8 mouse cellular contexts compared by ENCODE assay signal in the genomic region with DNA sequence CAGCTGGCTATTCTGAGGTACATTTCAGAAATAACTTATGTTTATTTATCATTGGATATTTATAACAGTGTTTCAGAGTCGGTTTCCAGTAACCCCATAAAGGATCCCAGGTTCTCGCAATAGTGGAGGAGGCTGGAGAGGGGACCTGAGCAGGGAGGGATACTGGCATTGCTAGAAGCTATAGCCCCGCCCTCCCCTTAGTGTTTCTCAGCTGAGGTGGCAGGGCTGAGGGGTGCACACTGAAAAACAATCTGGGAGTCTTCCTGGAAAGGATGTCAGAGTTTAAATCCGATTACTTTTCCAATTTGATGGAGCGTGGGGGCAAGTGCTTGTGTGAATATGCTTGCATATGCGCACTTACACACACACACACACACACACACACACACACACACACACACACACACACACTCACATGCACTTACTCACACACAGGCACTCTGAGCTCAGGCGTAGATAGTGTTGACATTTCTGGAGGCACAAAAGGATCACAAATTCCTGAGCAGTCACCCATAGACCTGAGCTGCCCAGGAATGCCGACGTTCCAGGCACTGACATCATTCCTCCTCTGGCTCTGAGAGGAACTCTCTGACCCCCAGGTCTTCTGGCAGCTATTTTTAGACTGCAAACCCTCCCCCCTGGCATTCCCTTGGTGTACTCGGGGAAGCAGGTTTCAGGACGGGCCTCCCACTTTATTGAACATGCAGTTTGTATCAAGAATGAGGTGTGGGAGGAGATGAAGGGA.
A peak's percentile ranks its signal among the peaks of the same experiment; 100 is the strongest.
DNase-seq lines count a peak whose midpoint lies in the region; ATAC-seq and TF ChIP-seq lines count a peak whose summit lies in the region.

No protein-coding gene starts in this region.

- no peaks in the 10 kb centered on the region for H3K9me3 ChIP-seq in midbrain, embryonic 10.5 days (replicated peaks)
- no peaks in the 10 kb centered on the region for H3K9me3 ChIP-seq in midbrain, postnatal 0 days (ENCODE audit: low read length)
- no peaks in the 10 kb centered on the region for H3K9me3 ChIP-seq in forebrain, embryonic 16.5 days (ENCODE audit: control insufficient read depth, low read length)
- H3K9me3 ChIP-seq in kidney, embryonic 14.5 days (ENCODE audit: control insufficient read depth, low read length), result no peaks in the 10 kb centered on the region

- DNase-seq in midbrain, embryonic 10.5 days (ENCODE audit: low spot score), result peak; percentile 58
- no peak for DNase-seq in midbrain, postnatal 0 days (ENCODE audit: low spot score)
- DNase-seq in lung, postnatal 14 days, result peak; percentile 44
- DNase-seq in left cerebral cortex, adult 11 months (ENCODE audit: low spot score), result no peak
- DNase-seq in right cerebral cortex, postnatal 14 days, result no peak
- DNase-seq in cerebellum, postnatal 4 days (ENCODE audit: low spot score in 2 of 2), result no peak

- TF ChIP-seq CTCF in midbrain, postnatal 0 days (IDR thresholded peaks at IDR 0.05), result no peak

- H3K4me1 ChIP-seq in midbrain, embryonic 10.5 days, result peaks cover 24% of the 10 kb centered on the region
- H3K4me1 ChIP-seq in midbrain, postnatal 0 days (ENCODE audit: insufficient read depth, low read length), result no peaks in the 10 kb centered on the region
- peaks cover 4% of the 10 kb centered on the region; the same call in 1 of the 2 replicates for H3K4me1 ChIP-seq in forebrain, embryonic 16.5 days (replicated peaks; ENCODE audit: control insufficient read depth, insufficient read depth, low read length)
- peaks cover 4% of the 10 kb centered on the region; the same call in 1 of the 2 replicates for H3K4me1 ChIP-seq in kidney, embryonic 14.5 days (ENCODE audit: control insufficient read depth, insufficient read depth, low read length)

- ATAC-seq in midbrain, postnatal 0 days (ENCODE audit: low FRiP score), result no peak
- peak; percentile 26; the same call in 1 of the 2 replicates for ATAC-seq in forebrain, embryonic 16.5 days
- ATAC-seq in kidney, embryonic 14.5 days (ENCODE audit: low FRiP score, low TSS enrichment), result peak; percentile 97

- WGBS in midbrain, embryonic 10.5 days, result 16% methylated on average over 11 of the region's 11 CpGs
- WGBS in midbrain, postnatal 0 days, result 18% methylated on average over 11 of the region's 11 CpGs
- 14% methylated on average over 11 of the region's 11 CpGs for WGBS in forebrain, embryonic 16.5 days
- 10% methylated on average over 11 of the region's 11 CpGs for WGBS in kidney, embryonic 14.5 days

- no peak overlapping the region for H3K9ac ChIP-seq in midbrain, postnatal 0 days (replicated peaks; ENCODE audit: low read length, poor library complexity, severe bottlenecking)
- no peak overlapping the region for H3K9ac ChIP-seq in forebrain, embryonic 16.5 days (replicated peaks; ENCODE audit: low read depth, low read length)
- H3K9ac ChIP-seq in kidney, embryonic 14.5 days (ENCODE audit: low read depth, low read length), result no peak overlapping the region

- H3K36me3 ChIP-seq in midbrain, embryonic 10.5 days, result no peaks in the 10 kb centered on the region
- H3K36me3 ChIP-seq in midbrain, postnatal 0 days (ENCODE audit: insufficient read depth, low read length), result no peaks in the 10 kb centered on the region
- H3K36me3 ChIP-seq in forebrain, embryonic 16.5 days (ENCODE audit: control insufficient read depth, insufficient read depth), result no peaks in the 10 kb centered on the region
- no peaks in the 10 kb centered on the region for H3K36me3 ChIP-seq in kidney, embryonic 14.5 days (ENCODE audit: control insufficient read depth, insufficient read depth, low read length)

- H3K4me3 ChIP-seq in midbrain, embryonic 10.5 days, result no peak overlapping the region
- no peak overlapping the region for H3K4me3 ChIP-seq in midbrain, postnatal 0 days (ENCODE audit: low read depth, low read length)
- no peak overlapping the region for H3K4me3 ChIP-seq in forebrain, embryonic 16.5 days (replicated peaks; ENCODE audit: low read length)
- no peak overlapping the region for H3K4me3 ChIP-seq in kidney, embryonic 14.5 days (ENCODE audit: low read length)

- H3K27ac ChIP-seq in midbrain, embryonic 10.5 days (replicated peaks), result peak overlapping the region; percentile 38; the same call in 1 of the 2 replicates
- no peak overlapping the region for H3K27ac ChIP-seq in midbrain, postnatal 0 days (ENCODE audit: low read depth, low read length)
- no peak overlapping the region for H3K27ac ChIP-seq in forebrain, embryonic 16.5 days (ENCODE audit: low read length)
- H3K27ac ChIP-seq in kidney, embryonic 14.5 days (ENCODE audit: low read depth, low read length), result 0 out of 2 replicates have a peak overlapping the region, but pooled peaks have one; percentile 37

- H3K27me3 ChIP-seq in midbrain, embryonic 10.5 days (ENCODE audit: low read depth, poor library complexity, severe bottlenecking), result no peaks in the 10 kb centered on the region
- H3K27me3 ChIP-seq in midbrain, postnatal 0 days (ENCODE audit: insufficient read depth, low read length), result no peaks in the 10 kb centered on the region
- H3K27me3 ChIP-seq in forebrain, embryonic 16.5 days (replicated peaks; ENCODE audit: control insufficient read depth, insufficient read depth, low read length), result no peaks in the 10 kb centered on the region
- H3K27me3 ChIP-seq in kidney, embryonic 14.5 days (ENCODE audit: control insufficient read depth, insufficient read depth, low read length), result no peaks in the 10 kb centered on the region

- no peak overlapping the region for H3K4me2 ChIP-seq in midbrain, postnatal 0 days (ENCODE audit: low read depth, low read length, poor library complexity, severe bottlenecking)
- no peak overlapping the region for H3K4me2 ChIP-seq in forebrain, embryonic 16.5 days (ENCODE audit: low read length)
- no peak overlapping the region for H3K4me2 ChIP-seq in kidney, embryonic 14.5 days (replicated peaks; ENCODE audit: low read depth, low read length)

Comparison
In these comparisons a context has a peak if more than half of its experiments do, and no peak if none do; other contexts are left out.
1. DNase-seq: peak in midbrain, embryonic 10.5 days (single experiment) and lung, postnatal 14 days (single experiment); none in midbrain, postnatal 0 days (single experiment), left cerebral cortex, adult 11 months (single experiment), right cerebral cortex, postnatal 14 days (single experiment) and cerebellum, postnatal 4 days (0 of 2).
2. H3K27ac ChIP-seq: peak in midbrain, embryonic 10.5 days (single experiment) and kidney, embryonic 14.5 days (single experiment); none in midbrain, postnatal 0 days (single experiment) and forebrain, embryonic 16.5 days (single experiment).